Mouse (Mus musculus) stomach, embryonic 14.5 days (tissue): ENCODE measurements around the gene Phb2. TPM values are rescaled to one million over a fixed set of nuclear protein-coding genes. Genes with fewer than 3 reads are reported as not detected.
A peak's percentile ranks its signal among the peaks of the same experiment; 100 is the strongest.

ENCODE experiments used
- ATAC-seq: fragments of 200-750 bp; cut with Nextera tagmentation; 2 replicates; pipeline ENCODE4 v1.8.0; 2017; ENCODE audit warnings: low read depth, moderate TSS enrichment; ENCODE audit not compliant: insufficient number of reproducible peaks, insufficient read depth, low FRiP score
- H3K27ac ChIP-seq: fragments of 300-500 bp; sonication (generic); 2 replicates; pipeline ENCODE4 v1.5.1; 2014; ENCODE audit warnings: mild to moderate bottlenecking, low read length, moderate library complexity, mixed read lengths
- H3K27me3 ChIP-seq: fragments of 300-500 bp; sonication (generic); 2 replicates; pipeline ENCODE4 v1.6.1; 2014; ENCODE audit warnings: low read length, control low read depth, mixed read lengths; ENCODE audit not compliant: control insufficient read depth, insufficient read depth
- H3K36me3 ChIP-seq: fragments of 300-500 bp; sonication (generic); 2 replicates; pipeline ENCODE4 v1.6.1; 2014; ENCODE audit warnings: mild to moderate bottlenecking, control low read depth, low read length, moderate library complexity, mixed read lengths; ENCODE audit not compliant: control insufficient read depth, insufficient read depth
- H3K4me1 ChIP-seq: fragments of 300-500 bp; sonication (generic); 2 replicates; pipeline ENCODE4 v1.6.1; 2014; ENCODE audit warnings: low read length, control low read depth, mixed read lengths; ENCODE audit not compliant: control insufficient read depth, insufficient read depth
- H3K4me2 ChIP-seq: fragments of 300-500 bp; sonication (generic); replicated peaks from 2 replicates; pipeline ENCODE4 v1.6.1; 2014; ENCODE audit warnings: low read depth, low read length, control low read depth
- H3K4me3 ChIP-seq: fragments of 300-500 bp; sonication (generic); 2 replicates; pipeline ENCODE4 v1.5.1; 2014; ENCODE audit warnings: low read depth, low read length, control low read depth
- H3K9ac ChIP-seq: fragments of 300-500 bp; sonication (generic); replicated peaks from 2 replicates; pipeline ENCODE4 v1.6.1; 2014; ENCODE audit warnings: low read depth, mild to moderate bottlenecking, control low read depth, low read length, moderate library complexity, mixed read lengths
- H3K9me3 ChIP-seq: fragments of 300-500 bp; sonication (generic); 2 replicates; pipeline ENCODE4 v1.6.1; 2016; ENCODE audit warnings: low read depth, low read length, control low read depth; ENCODE audit not compliant: control insufficient read depth
- WGBS: fragments of 180-500 bp; shearing (Covaris S2); extraction: QIAGEN DNeasy Blood & Tissue Kit; methylation state at CpG from one replicate; pipeline ENCODE4 v1.1.7; 2014; 5-methylcytosine and 5-hydroxymethylcytosine counted together
- polyA plus RNA-seq: library from polyadenylated mRNA; unstranded; fragments of >200 nt; fragmentation: Nextera tagmentation; extraction: Ambion mirVana; gene quantifications from 2 replicates; pipeline ENCODE4 v1.2.1, GENCODE M21; 2014

Phb2 gene
- polyA plus RNA-seq, 1 experiment from 2014 or later = 290 TPM

GRCm38 (mm10) chr6:124704417-124704816 is 7.7 kb upstream of the Phb2 start:
- no peak for ATAC-seq
- H3K4me2 ChIP-seq = no peak overlapping the region
- no peaks in the 10 kb centered on the region for H3K27me3 ChIP-seq
- no peaks in the 10 kb centered on the region for H3K4me1 ChIP-seq
- H3K27ac ChIP-seq = no peak overlapping the region
- H3K4me3 ChIP-seq = no peak overlapping the region
- H3K9ac ChIP-seq = no peak overlapping the region
- 88% methylated on average over 2 of the region's 2 CpGs for WGBS
- no peaks in the 10 kb centered on the region for H3K9me3 ChIP-seq
- H3K36me3 ChIP-seq = peaks cover 66% of the 10 kb centered on the region

GRCm38 (mm10) chr6:124706061-124706627 is 6.0 kb upstream of the Phb2 start:
- peaks cover 52% of the 10 kb centered on the region for H3K36me3 ChIP-seq
- H3K27me3 ChIP-seq = no peaks in the 10 kb centered on the region
- no peak overlapping the region for H3K27ac ChIP-seq
- no peak overlapping the region for H3K9ac ChIP-seq
- WGBS = 85% methylated on average over 5 of the region's 5 CpGs
- no peak overlapping the region for H3K4me3 ChIP-seq
- H3K9me3 ChIP-seq = no peaks in the 10 kb centered on the region
- no peak for ATAC-seq
- H3K4me1 ChIP-seq = peaks cover 8% of the 10 kb centered on the region
- no peak overlapping the region for H3K4me2 ChIP-seq

GRCm38 (mm10) chr6:124708289-124708889 is 3.7 kb upstream of the Phb2 start:
- WGBS = 86% methylated on average over 10 of the region's 10 CpGs
- no peak overlapping the region for H3K27ac ChIP-seq
- no peak for ATAC-seq
- H3K4me1 ChIP-seq = peaks cover 13% of the 10 kb centered on the region
- H3K9ac ChIP-seq = no peak overlapping the region
- H3K27me3 ChIP-seq = no peaks in the 10 kb centered on the region
- H3K4me2 ChIP-seq = no peak overlapping the region
- peaks cover 31% of the 10 kb centered on the region for H3K36me3 ChIP-seq
- no peak overlapping the region for H3K4me3 ChIP-seq
- H3K9me3 ChIP-seq = no peaks in the 10 kb centered on the region

GRCm38 (mm10) chr6:124712918-124713317 is 782 bp downstream of the Phb2 start:
- no peak for ATAC-seq
- no peaks in the 10 kb centered on the region for H3K27me3 ChIP-seq
- WGBS = 13% methylated on average over 11 of the region's 11 CpGs
- peak overlapping the region; percentile 97 for H3K4me3 ChIP-seq
- H3K9ac ChIP-seq = peak overlapping the region; percentile 93
- peak overlapping the region; percentile 90 for H3K4me2 ChIP-seq
- peak overlapping the region; percentile 85; the same call in 1 of the 2 replicates for H3K27ac ChIP-seq
- H3K4me1 ChIP-seq = peaks cover 23% of the 10 kb centered on the region
- H3K36me3 ChIP-seq = peaks cover 37% of the 10 kb centered on the region
- H3K9me3 ChIP-seq = no peaks in the 10 kb centered on the region

GRCm38 (mm10) chr6:124716864-124717490 is 4.8 kb downstream of the Phb2 start:
- peaks cover 30% of the 10 kb centered on the region for H3K36me3 ChIP-seq
- 63% methylated on average over 20 of the region's 20 CpGs for WGBS
- no peaks in the 10 kb centered on the region for H3K27me3 ChIP-seq
- peak overlapping the region; percentile 35 for H3K27ac ChIP-seq
- peak overlapping the region; percentile 44 for H3K4me2 ChIP-seq
- H3K4me1 ChIP-seq = peaks cover 17% of the 10 kb centered on the region; the same call in 1 of the 2 replicates
- H3K9me3 ChIP-seq = no peaks in the 10 kb centered on the region
- ATAC-seq = no peak
- peak overlapping the region; percentile 36 for H3K4me3 ChIP-seq
- H3K9ac ChIP-seq = no peak overlapping the region

- H3K9ac ChIP-seq = peak overlapping the region; percentile 50
- ATAC-seq = no peak
Observed at GRCm38 (mm10) chr6:124717968-124718367, 5.8 kb downstream of the Phb2 start.

GRCm38 (mm10) chr6:124718703-124719102 is 6.6 kb downstream of the Phb2 start:
- Histone ChIP-seq H3K9ac (peak overlapping the region; percentile 50), H3K27ac (peak overlapping the region; percentile 88), H3K36me3 (peaks cover 30% of the 10 kb centered on the region), H3K4me1 (0 out of 2 replicates have a peak, but pooled peaks cover 9% of the 10 kb centered on the region), H3K27me3 (no peaks in the 10 kb centered on the region), H3K4me2 (peak overlapping the region; percentile 40), H3K9me3 (no peaks in the 10 kb centered on the region), H3K4me3 (peak overlapping the region; percentile 36)
- ATAC-seq = peak; percentile 83
- WGBS = 63% methylated on average over 16 of the region's 16 CpGs

More at GRCm38 (mm10) chr6:124717968-124718367, 5.8 kb downstream of the Phb2 start:
- Histone ChIP-seq H3K27me3 (no peaks in the 10 kb centered on the region), H3K27ac (peak overlapping the region; percentile 83), H3K4me1 (peaks cover 14% of the 10 kb centered on the region; the same call in 1 of the 2 replicates), H3K36me3 (peaks cover 30% of the 10 kb centered on the region), H3K9me3 (no peaks in the 10 kb centered on the region), H3K4me2 (peak overlapping the region; percentile 44), H3K4me3 (peak overlapping the region; percentile 36)
- 61% methylated on average over 13 of the region's 13 CpGs for WGBS

- 69% methylated on average over 7 of the region's 7 CpGs for WGBS
- Histone ChIP-seq H3K36me3 (peaks cover 23% of the 10 kb centered on the region), H3K4me3 (peak overlapping the region; percentile 36), H3K27me3 (no peaks in the 10 kb centered on the region), H3K9ac (peak overlapping the region; percentile 50), H3K9me3 (no peaks in the 10 kb centered on the region), H3K27ac (peak overlapping the region; percentile 88), H3K4me2 (peak overlapping the region; percentile 40), H3K4me1 (0 out of 2 replicates have a peak, but pooled peaks cover 2% of the 10 kb centered on the region)
- 0 out of 2 replicates have a peak, but pooled peaks have one; percentile 20 for ATAC-seq
Observed at GRCm38 (mm10) chr6:124719354-124719978, 7.3 kb downstream of the Phb2 start.
